Mouse (Mus musculus) heart, embryonic 14.5 days (tissue): Measurements from ENCODE around the gene 2300009A05Rik. TPM values are rescaled to one million over a fixed set of nuclear protein-coding genes. Genes with fewer than 3 reads are reported as not detected.

Experiments used
- ATAC-seq: fragments of 200-750 bp; cut with Nextera tagmentation; 2 replicates; pipeline ENCODE4 v1.8.0; 2017; ENCODE audit warnings: low read depth, moderate TSS enrichment; ENCODE audit not compliant: insufficient number of reproducible peaks, insufficient read depth, low FRiP score
- H3K27ac ChIP-seq, 2 experiments: fragments of 200-500 bp in 1 of 2; fragments of 300-500 bp in 1 of 2; sonication (generic) in 1 of 2; replicated peaks in 1 of 2; 2 replicates each; pipeline ENCODE4 v1.5.1; 2012 to 2014; ENCODE audit warnings: low read depth in 2 of 2, low read length in 2 of 2, control low read depth in 1 of 2, mild to moderate bottlenecking in 1 of 2, mixed read lengths in 1 of 2; ENCODE audit not compliant: control insufficient read depth in 1 of 2, insufficient read depth in 1 of 2
- H3K27me3 ChIP-seq: fragments of 300-500 bp; sonication (generic); 2 replicates; pipeline ENCODE4 v1.6.1; 2014; ENCODE audit warnings: mild to moderate bottlenecking, low read length, control low read depth; ENCODE audit not compliant: control insufficient read depth, insufficient read depth
- H3K36me3 ChIP-seq: fragments of 300-500 bp; sonication (generic); 2 replicates; pipeline ENCODE4 v1.6.1; 2014; ENCODE audit warnings: mild to moderate bottlenecking, control low read depth, low read length, mixed read lengths; ENCODE audit not compliant: control insufficient read depth, insufficient read depth
- H3K4me1 ChIP-seq, 2 experiments: fragments of 200-500 bp in 1 of 2; fragments of 300-500 bp in 1 of 2; sonication (generic) in 1 of 2; 2 replicates each; pipeline ENCODE4 v1.6.1; 2012 to 2014; ENCODE audit warnings: low read length in 2 of 2, control low read depth in 1 of 2, mixed read lengths in 1 of 2; ENCODE audit not compliant: control insufficient read depth in 2 of 2, insufficient read depth in 2 of 2
- H3K4me2 ChIP-seq: fragments of 300-500 bp; sonication (generic); 2 replicates; pipeline ENCODE4 v1.6.1; 2014; ENCODE audit warnings: mild to moderate bottlenecking, low read length
- H3K4me3 ChIP-seq, 2 experiments: fragments of 200-500 bp in 1 of 2; fragments of 300-500 bp in 1 of 2; sonication (generic) in 1 of 2; 2 replicates each; pipeline ENCODE4 v1.5.1; 2012 to 2014; ENCODE audit warnings: low read length in 2 of 2, mild to moderate bottlenecking in 2 of 2, control low read depth in 1 of 2, low read depth in 1 of 2, moderate library complexity in 1 of 2; ENCODE audit not compliant: control insufficient read depth in 1 of 2, insufficient read depth in 1 of 2
- H3K9ac ChIP-seq: fragments of 300-500 bp; sonication (generic); 2 replicates; pipeline ENCODE4 v1.6.1; 2014; ENCODE audit warnings: mild to moderate bottlenecking, low read length
- H3K9me3 ChIP-seq: fragments of 300-500 bp; sonication (generic); 2 replicates; pipeline ENCODE4 v1.6.1; 2016; ENCODE audit warnings: low read length, control low read depth; ENCODE audit not compliant: control insufficient read depth
- WGBS: fragments of 180-500 bp; shearing (Covaris S2); extraction: QIAGEN DNeasy Blood & Tissue Kit; methylation state at CpG from one replicate; pipeline ENCODE4 v1.1.7; 2014; 5-methylcytosine and 5-hydroxymethylcytosine counted together
- polyA plus RNA-seq: library from polyadenylated mRNA; unstranded; fragments of >200 nt; fragmentation: Nextera tagmentation; extraction: Ambion mirVana; gene quantifications from 2 replicates; pipeline ENCODE4 v1.2.1, GENCODE M21; 2014

2300009A05Rik gene
- polyA plus RNA-seq, result 80.7 and 80.9 TPM in 2 replicates

GRCm38 (mm10) chr9:63398611-63399462 lies at the start of gene 2300009A05Rik:
Gene 2300009A05Rik (minus strand): TSS chr9:63399246.
- under 1% methylated on average over 61 of the region's 74 CpGs for WGBS
- peak within 1 kb of the TSS; percentile 93 for H3K9ac ChIP-seq
- no peaks in the 10 kb centered on the region for H3K36me3 ChIP-seq
- peaks cover 5 to 15% of the 10 kb centered on the region in 2 experiments; a peak in 3 of 4 replicates for H3K4me1 ChIP-seq
- peak; percentile 97 for ATAC-seq
- peak within 1 kb of the TSS; percentile 95 to 97 for H3K27ac ChIP-seq
- no peaks in the 10 kb centered on the region for H3K9me3 ChIP-seq
- H3K4me3 ChIP-seq, result peak within 1 kb of the TSS; percentile 86 to 89
- peak within 1 kb of the TSS; percentile 86 for H3K4me2 ChIP-seq
- no peaks in the 10 kb centered on the region for H3K27me3 ChIP-seq

GRCm38 (mm10) chr9:63443695-63444094 lies 44.6 kb upstream of the 2300009A05Rik start:
- 38% methylated on average over 6 of the region's 6 CpGs for WGBS
- Histone ChIP-seq H3K4me1 (peaks cover 4 to 5% of the 10 kb centered on the region in 2 experiments; a peak in 2 of 4 replicates), H3K4me3 (peak overlapping the region in 1 of 2 experiments; percentile 2; a peak in 1 of 4 replicates), H3K27me3 (no peaks in the 10 kb centered on the region), H3K27ac (no peak overlapping the region), H3K9ac (no peak overlapping the region), H3K9me3 (no peaks in the 10 kb centered on the region), H3K4me2 (peak overlapping the region; percentile 53), H3K36me3 (no peaks in the 10 kb centered on the region)
- no peak for ATAC-seq

DNA sequence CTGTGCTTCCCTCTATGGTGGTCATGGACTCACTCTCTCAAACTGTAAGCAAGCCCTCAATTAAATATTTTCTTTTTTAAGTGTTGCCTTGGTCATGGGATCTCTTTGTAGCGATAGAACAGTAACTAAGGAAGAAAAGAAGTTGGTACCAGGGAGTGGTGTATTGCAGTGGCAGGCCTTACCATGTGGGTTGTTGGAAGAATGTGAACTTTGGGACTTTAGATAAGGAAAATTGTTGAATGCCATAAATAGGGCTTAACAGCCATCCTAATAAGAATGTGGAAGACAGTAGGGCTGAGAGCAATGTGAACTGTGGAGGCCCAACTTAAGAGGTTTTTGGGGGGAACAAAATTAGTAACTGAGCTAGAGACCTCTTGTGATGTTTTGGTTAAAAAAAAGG lies 31.6 kb upstream of the 2300009A05Rik start:
- no peak overlapping the region for H3K4me2 ChIP-seq
- 68% methylated on average over 1 of the region's 1 CpGs for WGBS
- no peaks in the 10 kb centered on the region for H3K9me3 ChIP-seq
- no peaks in the 10 kb centered on the region for H3K27me3 ChIP-seq
- H3K27ac ChIP-seq, result no peak overlapping the region
- no peaks in the 10 kb centered on the region for H3K4me1 ChIP-seq
- no peaks in the 10 kb centered on the region for H3K36me3 ChIP-seq
- no peak overlapping the region for H3K9ac ChIP-seq
- ATAC-seq, result no peak
- no peak overlapping the region for H3K4me3 ChIP-seq

DNA sequence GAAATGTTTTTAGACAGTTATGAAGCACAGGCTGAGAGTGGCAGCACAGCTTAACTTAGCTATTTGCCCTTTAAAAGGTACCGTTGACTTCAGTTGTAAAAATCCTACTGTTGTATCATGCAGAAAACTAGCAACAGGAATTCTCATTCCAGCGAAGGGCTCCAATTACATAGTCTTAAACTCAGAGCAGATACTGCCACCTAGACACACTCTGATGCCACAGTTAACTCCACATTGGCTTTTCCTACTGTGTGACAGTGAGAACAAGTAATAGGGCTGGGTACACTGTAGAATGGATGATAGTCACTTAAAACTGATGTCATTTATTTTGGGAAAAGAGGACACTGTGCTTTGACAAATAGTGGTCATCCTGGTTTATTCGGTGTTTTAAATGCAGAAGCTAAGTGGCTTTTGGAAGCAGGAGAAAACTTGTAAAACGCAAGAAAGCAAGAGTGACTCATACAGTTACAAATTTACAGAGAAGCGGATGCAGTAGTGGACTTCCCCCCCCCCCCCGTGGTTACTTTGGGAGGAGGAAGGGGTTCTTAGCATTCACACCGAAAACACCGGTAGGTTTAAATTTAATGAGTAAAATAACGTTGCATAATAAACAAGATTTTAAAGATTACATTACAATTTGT lies 22.2 kb upstream of the 2300009A05Rik start:
- Histone ChIP-seq H3K4me2 (no peak overlapping the region), H3K4me1 (no peaks in the 10 kb centered on the region), H3K27me3 (no peaks in the 10 kb centered on the region), H3K27ac (no peak overlapping the region), H3K9ac (no peak overlapping the region), H3K36me3 (no peaks in the 10 kb centered on the region), H3K4me3 (no peak overlapping the region), H3K9me3 (no peaks in the 10 kb centered on the region)
- WGBS, result 63% methylated on average over 9 of the region's 9 CpGs
- no peak for ATAC-seq

DNA sequence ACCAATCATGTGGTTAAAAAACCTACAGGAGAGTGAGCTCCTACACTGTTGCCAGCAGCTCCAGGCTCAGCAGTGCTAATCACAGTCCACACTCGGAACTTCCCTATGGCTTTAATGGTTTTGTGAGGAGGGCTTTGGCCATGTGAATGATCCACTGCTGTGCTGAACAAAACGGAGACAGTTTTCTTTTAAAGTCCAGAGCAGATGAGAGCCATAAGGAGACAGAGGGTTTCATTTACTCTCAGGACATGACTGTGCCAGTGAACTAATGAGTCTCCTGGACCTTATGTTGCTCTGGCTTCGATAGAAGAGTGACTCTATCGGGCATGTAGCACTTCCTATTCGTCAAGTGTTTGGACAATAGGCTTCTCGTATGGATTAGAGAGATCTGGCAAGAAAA lies 21.4 kb upstream of the 2300009A05Rik start:
- Histone ChIP-seq H3K4me2 (no peak overlapping the region), H3K36me3 (no peaks in the 10 kb centered on the region), H3K27me3 (no peaks in the 10 kb centered on the region), H3K9me3 (no peaks in the 10 kb centered on the region), H3K9ac (no peak overlapping the region), H3K4me3 (no peak overlapping the region), H3K27ac (no peak overlapping the region), H3K4me1 (no peaks in the 10 kb centered on the region)
- WGBS, result 60% methylated on average over 6 of the region's 6 CpGs
- no peak for ATAC-seq

DNA sequence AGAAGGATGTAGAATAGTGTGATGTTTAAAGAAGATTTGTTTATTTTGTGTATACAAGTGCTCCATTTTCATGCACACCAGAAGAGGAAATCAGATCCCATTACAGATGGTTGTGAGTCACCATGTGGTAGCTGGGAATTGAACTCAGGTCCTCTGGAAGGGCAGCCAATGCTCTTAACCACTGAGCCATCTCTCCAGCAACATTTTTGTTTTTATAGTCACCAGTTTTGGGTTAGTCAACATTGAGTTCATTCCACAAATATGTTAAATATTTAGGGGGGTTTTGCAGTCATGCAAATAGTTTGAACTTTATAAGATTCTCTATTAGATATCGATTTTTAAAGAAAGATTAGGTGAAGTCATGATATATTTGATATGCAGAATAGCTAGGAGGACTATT lies 1.1 kb upstream of the 2300009A05Rik start:
- no peak overlapping the region for H3K27ac ChIP-seq
- no peaks in the 10 kb centered on the region for H3K36me3 ChIP-seq
- no peak overlapping the region for H3K9ac ChIP-seq
- WGBS, result 76% methylated on average over 1 of the region's 1 CpGs
- H3K4me1 ChIP-seq, result peaks cover 5 to 15% of the 10 kb centered on the region in 2 experiments; a peak in 3 of 4 replicates
- H3K4me3 ChIP-seq, result no peak overlapping the region
- H3K9me3 ChIP-seq, result no peaks in the 10 kb centered on the region
- no peaks in the 10 kb centered on the region for H3K27me3 ChIP-seq
- ATAC-seq, result no peak
- no peak overlapping the region for H3K4me2 ChIP-seq

DNA sequence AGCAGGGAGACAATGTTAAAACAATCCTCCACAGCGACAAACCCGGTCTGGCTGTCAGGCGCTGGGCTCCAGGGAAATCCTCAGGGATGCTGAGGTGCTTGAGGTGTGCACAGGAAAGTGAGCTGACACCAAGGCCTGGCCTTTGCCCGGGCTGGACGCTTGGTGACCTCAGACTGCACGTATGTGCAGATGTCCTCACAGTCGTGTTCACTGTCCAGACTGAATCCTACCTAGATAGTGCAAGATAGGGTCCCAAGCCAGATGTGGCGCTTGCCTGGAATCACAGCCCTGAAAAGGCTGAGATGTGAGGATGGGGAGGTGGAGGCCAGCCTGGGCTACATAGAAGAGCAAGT lies 393 bp upstream of the 2300009A05Rik start:
- H3K27me3 ChIP-seq, result no peaks in the 10 kb centered on the region
- H3K9ac ChIP-seq, result peak overlapping the region; percentile 93
- 2% methylated on average over 8 of the region's 8 CpGs for WGBS
- H3K27ac ChIP-seq, result peak overlapping the region; percentile 81 to 97
- peak; percentile 59; the same call in 1 of the 2 replicates for ATAC-seq
- H3K4me2 ChIP-seq, result peak overlapping the region; percentile 86
- H3K4me3 ChIP-seq, result peak overlapping the region; percentile 86 to 89
- no peaks in the 10 kb centered on the region for H3K9me3 ChIP-seq
- peaks cover 5 to 15% of the 10 kb centered on the region in 2 experiments; a peak in 3 of 4 replicates for H3K4me1 ChIP-seq
- no peaks in the 10 kb centered on the region for H3K36me3 ChIP-seq
